8 mouse cellular contexts compared by ENCODE assay signal in the genomic region with DNA sequence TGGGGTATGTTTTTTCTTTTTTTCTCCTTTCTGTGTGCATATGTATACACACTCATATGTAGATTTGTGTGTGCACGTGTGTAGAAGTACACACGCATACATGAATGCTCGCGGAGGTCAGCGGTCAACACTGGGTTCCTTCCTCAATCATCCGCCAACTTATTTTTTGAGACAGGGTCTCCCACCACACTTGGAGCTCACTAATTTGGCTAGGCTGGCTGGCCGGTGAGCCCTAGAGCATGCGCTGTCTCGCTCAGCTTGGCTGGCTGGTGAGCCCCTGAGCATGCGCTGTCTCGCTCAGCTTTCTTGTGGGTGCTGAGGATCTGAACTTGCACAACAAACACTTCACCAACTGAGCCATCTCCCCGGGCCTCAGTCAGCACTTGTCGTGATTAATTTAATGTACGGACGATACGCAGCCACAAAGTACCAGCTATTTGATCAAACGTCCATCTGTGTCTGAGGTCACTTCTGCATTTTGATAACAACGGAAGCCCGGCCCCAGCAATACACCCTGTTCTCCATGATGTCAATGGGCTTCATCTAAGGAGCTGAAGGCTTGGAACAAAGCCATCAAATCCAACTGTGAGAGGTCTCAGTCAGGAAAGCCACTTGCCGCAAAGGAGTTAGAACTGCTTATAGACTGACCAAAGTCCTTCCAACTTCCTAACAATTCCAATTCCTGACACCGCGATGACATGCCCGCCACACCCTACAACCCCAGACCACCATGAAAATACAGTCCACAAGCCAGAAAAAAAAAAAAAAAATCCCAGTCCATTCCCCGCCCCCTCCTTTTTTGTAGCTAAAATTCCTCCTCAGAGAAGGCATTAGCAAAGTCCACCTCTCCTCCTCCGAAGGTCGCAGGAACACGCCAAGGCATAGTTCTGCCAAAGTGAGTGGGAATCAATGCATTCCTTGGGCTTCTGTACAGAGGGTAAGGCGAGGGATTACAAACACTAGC. TPM values are rescaled to one million over a fixed set of nuclear protein-coding genes. Genes with fewer than 3 reads are reported as not detected.
A peak's percentile ranks its signal among the peaks of the same experiment; 100 is the strongest.
DNase-seq lines count a peak whose midpoint lies in the region; ATAC-seq and TF ChIP-seq lines count a peak whose summit lies in the region.

No protein-coding gene starts in this region.

- DNase-seq in thymus, postnatal 4 days, result peak; percentile 24
- no peak for DNase-seq in thymus, adult 18-20 months
- peak; percentile 27 for DNase-seq in gonadal fat pad, adult 2 months (ENCODE audit: low read depth)
- DNase-seq in layer of hippocampus, adult 2 months (ENCODE audit: low spot score in 2 of 2), result no peak
- DNase-seq in frontal cortex, postnatal 25 days (ENCODE audit: low spot score in 2 of 2), result no peak
- no peak for DNase-seq in ovary, postnatal 14 days (ENCODE audit: low spot score)

- no peaks in the 10 kb centered on the region for H3K4me1 ChIP-seq in kidney, embryonic 14.5 days (ENCODE audit: control insufficient read depth, insufficient read depth, low read length)
- peaks cover 26% of the 10 kb centered on the region for H3K4me1 ChIP-seq in megakaryocyte, embryonic 14.5 days

- no peak for TF ChIP-seq CTCF in layer of hippocampus, adult 2 months (conservative IDR thresholded peaks at IDR 0.05)

- H3K9me3 ChIP-seq in kidney, embryonic 14.5 days (ENCODE audit: control insufficient read depth, low read length), result no peaks in the 10 kb centered on the region
- no peaks in the 10 kb centered on the region for H3K9me3 ChIP-seq in megakaryocyte, embryonic 14.5 days

- WGBS in kidney, embryonic 14.5 days, result 54% methylated on average over 28 of the region's 28 CpGs

- H3K27me3 ChIP-seq in kidney, embryonic 14.5 days (ENCODE audit: control insufficient read depth, insufficient read depth, low read length), result no peaks in the 10 kb centered on the region
- H3K27me3 ChIP-seq in megakaryocyte, embryonic 14.5 days (replicated peaks), result peaks cover 7% of the 10 kb centered on the region

- H3K4me3 ChIP-seq in kidney, embryonic 14.5 days (ENCODE audit: low read length), result no peak overlapping the region
- peak overlapping the region; percentile 38 for H3K4me3 ChIP-seq in megakaryocyte, embryonic 14.5 days (replicated peaks)
- H3K4me3 ChIP-seq in layer of hippocampus, adult 2 months, result no peak overlapping the region; the same call in 1 of the 2 replicates

- no peak overlapping the region for H3K27ac ChIP-seq in kidney, embryonic 14.5 days (ENCODE audit: low read depth, low read length)
- no peak overlapping the region for H3K27ac ChIP-seq in layer of hippocampus, adult 2 months

- no peaks in the 10 kb centered on the region for H3K36me3 ChIP-seq in kidney, embryonic 14.5 days (ENCODE audit: control insufficient read depth, insufficient read depth, low read length)
- no peaks in the 10 kb centered on the region for H3K36me3 ChIP-seq in megakaryocyte, embryonic 14.5 days (replicated peaks; ENCODE audit: low read length)

- no peak for ATAC-seq in kidney, embryonic 14.5 days (ENCODE audit: low FRiP score, low TSS enrichment)

- H3K9ac ChIP-seq in kidney, embryonic 14.5 days (ENCODE audit: low read depth, low read length), result no peak overlapping the region

- H3K4me2 ChIP-seq in kidney, embryonic 14.5 days (replicated peaks; ENCODE audit: low read depth, low read length), result peak overlapping the region; percentile 21

RNA-seq across cellular contexts. Expression of gene Ppp2r5c, which starts 29.6 kb away (rescaled TPM):
- 42.5 and 50.4 TPM in 2 replicates for polyA plus RNA-seq in gonadal fat pad, adult 2 months (2012; rRNA removed)
- polyA plus RNA-seq in kidney, embryonic 14.5 days (2014; fragmentation: Nextera tagmentation; extraction: Ambion mirVana), result 114 and 160 TPM in 2 replicates
- polyA plus RNA-seq in megakaryocyte, embryonic 14.5 days (2012; ENCODE audit: insufficient read depth, low replicate concordance), result 5.1 and 24.4 TPM in 2 replicates
- total RNA-seq in layer of hippocampus, adult 2 months (2021), result 100 to 1,000 TPM; 243 to 252 TPM

Comparison
In these comparisons a context has a peak if more than half of its experiments do, and no peak if none do; other contexts are left out.
1. DNase-seq: peak in thymus, postnatal 4 days (single experiment) and gonadal fat pad, adult 2 months (single experiment); none in thymus, adult 18-20 months (0 of 2), layer of hippocampus, adult 2 months (0 of 2), frontal cortex, postnatal 25 days (0 of 2) and ovary, postnatal 14 days (single experiment).